Mouse (Mus musculus): ENCODE measurements around the gene Sdsl.

Gene Sdsl

GRCm38 (mm10) chr5:120495064-120495702, 22.6 kb upstream of the Sdsl start:
- no peak for DNase-seq (ENCODE audit: low read depth, low spot score)

GRCm38 (mm10) chr5:120493873-120494395, 21.3 kb upstream of the Sdsl start:
- no peak for DNase-seq (ENCODE audit: low read depth, low spot score)

DNA sequence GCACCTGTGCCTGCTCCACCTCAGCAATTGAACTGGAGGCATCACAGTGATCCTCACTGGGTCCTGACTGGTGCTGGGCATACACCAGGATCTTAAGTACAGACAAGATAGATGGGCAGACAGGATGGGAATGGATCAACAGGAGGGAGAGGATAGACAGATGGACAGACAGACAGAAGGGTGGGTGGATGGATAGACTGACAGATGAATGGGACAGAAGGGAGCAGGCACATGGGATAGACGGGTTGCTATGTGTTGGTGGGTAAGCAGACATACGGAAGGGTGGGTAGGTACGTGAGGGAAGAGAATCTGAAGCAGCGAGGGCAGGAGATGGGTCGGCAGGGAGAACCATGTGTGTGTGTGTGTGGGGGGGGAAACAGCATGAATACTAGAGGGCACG, 20.8 kb upstream of the Sdsl start:
- DNase-seq (ENCODE audit: low read depth, low spot score), result no peak

GRCm38 (mm10) chr5:120492437-120492836, 19.8 kb upstream of the Sdsl start:
- DNase-seq (ENCODE audit: low read depth, low spot score), result no peak

DNA sequence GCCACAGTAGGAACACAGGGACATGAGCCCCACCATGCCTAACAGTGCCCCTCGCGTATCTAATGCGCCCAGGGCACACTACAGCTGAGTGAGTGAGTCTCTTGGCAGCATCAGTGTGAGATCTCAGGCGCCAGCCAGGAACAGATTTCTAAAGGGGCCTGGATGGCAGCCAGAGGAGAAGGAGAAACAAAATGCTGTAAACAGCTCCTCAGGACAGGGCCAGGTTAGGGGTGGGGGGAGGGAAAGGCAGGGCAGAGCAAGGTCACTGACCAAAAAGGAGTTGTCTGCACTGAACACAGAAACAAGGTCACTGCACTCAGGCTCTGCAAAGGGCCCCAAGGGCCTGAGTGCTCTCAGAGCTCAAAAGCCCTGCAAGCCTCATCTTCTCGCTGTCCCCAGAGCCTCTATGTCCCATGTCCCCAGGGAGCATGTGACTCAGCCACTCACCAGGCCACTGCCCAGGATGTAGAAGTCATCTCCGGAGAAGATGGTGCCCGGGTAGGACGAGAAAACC, 18.1 kb upstream of the Sdsl start:
- DNase-seq (ENCODE audit: low read depth, low spot score), result peak; percentile 62

DNA sequence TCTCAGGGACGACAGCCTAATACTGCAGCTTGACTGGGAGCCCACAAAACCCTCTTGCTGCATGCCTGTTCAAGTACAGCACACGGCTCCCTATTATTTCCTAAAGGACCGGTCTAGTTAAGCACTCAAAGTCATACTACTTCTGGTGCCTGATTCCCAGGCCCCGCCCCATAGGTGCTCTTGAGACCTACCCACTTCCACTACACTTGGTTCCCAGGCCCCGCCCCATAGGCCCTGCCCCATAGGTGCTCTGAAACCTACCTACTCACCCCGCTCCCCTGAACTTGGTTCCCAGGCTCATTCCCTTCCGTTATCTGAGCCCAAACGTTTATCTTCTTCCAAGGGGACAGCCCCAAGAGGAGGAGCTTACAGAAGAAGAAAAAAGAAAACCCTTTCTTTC, 15.2 kb upstream of the Sdsl start:
- DNase-seq (ENCODE audit: low read depth, low spot score), result no peak

DNA sequence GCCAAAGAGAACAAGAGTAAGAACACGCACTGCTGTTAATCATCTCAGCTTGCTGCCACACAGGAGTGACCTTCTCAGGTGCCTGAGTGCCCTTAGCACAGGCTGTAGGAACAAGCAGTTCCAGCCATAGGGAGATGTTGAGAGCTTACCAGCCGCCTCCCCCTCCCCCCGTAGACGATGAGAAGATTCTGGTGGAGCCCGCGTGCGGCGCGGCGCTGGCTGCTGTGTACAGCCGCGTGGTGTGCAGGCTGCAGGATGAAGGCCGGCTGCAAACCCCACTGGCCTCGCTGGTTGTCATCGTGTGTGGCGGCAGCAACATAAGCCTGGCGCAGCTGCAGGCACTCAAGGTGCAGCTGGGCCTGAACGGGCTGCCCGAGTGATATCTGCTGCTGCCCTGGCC, 10.8 kb upstream of the Sdsl start:
- no peak for DNase-seq (ENCODE audit: low read depth, low spot score)

DNA sequence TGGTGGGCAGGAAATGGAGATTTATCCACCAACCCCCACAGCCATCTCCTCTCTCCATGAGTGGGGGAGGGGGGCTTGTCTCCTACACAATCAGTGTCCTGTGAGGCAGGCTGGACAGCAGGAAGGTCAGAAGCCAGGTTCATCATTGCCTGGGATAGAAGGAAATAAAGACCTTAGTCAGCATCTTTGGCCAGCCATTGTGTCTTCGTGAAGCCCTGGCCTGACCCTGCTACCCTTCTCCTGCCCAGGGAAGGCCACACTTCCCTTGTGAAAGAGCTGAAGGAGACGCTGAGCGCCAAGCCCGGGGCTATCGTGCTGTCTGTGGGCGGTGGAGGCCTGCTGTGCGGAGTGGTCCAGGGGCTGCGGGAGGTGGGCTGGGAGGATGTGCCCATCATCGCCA, 8.6 kb upstream of the Sdsl start:
- no peak for DNase-seq (ENCODE audit: low read depth, low spot score)

- no peak for DNase-seq (ENCODE audit: low read depth, low spot score)
Measured at GRCm38 (mm10) chr5:120479538-120479937, 6.9 kb upstream of the Sdsl start.

GRCm38 (mm10) chr5:120477993-120478392, 5.4 kb upstream of the Sdsl start:
- no peak for DNase-seq (ENCODE audit: low read depth, low spot score)

DNA sequence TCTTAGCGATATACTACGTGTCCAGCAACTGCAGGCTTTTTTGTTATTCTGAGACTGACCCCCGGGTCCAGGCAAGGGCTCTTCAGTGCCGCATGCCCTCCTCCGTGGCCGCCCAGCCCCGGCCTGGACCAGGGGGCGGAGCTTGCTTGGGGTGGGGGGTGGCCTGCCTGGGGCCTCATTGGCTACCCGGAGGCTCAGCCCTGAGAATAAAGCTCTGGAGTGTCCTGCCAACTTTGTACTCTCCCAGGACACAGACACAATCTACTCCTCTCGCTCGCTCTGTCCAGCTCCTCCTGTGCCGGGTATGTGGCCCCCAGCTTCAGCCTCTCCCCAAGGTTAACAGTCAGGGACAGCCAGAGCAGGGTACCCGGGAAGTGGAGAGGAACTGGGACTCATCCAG, 3.7 kb upstream of the Sdsl start, which contains the start of gene Sds:
Sds (plus strand) TSS at position 231 of the 400 bp plus-strand sequence.
- DNase-seq (ENCODE audit: low read depth, low spot score), result no peak

- DNase-seq (ENCODE audit: low read depth, low spot score), result no peak
Measured at GRCm38 (mm10) chr5:120475861-120476260, 3.3 kb upstream of the Sdsl start.

DNA sequence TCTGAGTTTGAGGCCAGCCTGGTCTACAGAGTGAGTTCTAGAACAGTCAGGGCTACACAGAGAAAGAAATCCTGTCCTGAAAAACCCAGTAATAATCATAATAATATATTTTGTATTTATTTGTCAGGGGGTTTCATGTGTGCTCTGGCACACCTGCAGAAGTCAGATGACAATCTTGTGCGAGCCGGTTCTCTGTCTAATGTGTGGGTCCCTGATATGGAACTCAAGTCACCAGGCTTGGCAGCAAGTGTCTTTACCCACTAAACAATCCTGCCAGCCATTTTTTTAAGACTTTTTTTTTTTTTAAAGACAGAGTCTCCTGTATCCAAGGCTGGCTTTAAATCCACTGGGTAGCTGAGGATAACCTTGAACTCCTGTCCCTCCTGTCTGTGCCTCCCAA, 751 bp upstream of the Sdsl start:
- DNase-seq (ENCODE audit: low read depth, low spot score), result no peak

- DNase-seq (ENCODE audit: low read depth, low spot score), result no peak
Measured at GRCm38 (mm10) chr5:120471538-120471937, 1.1 kb downstream of the Sdsl start.

GRCm38 (mm10) chr5:120468830-120469229, 3.8 kb downstream of the Sdsl start:
- no peak for DNase-seq (ENCODE audit: low read depth, low spot score)

DNA sequence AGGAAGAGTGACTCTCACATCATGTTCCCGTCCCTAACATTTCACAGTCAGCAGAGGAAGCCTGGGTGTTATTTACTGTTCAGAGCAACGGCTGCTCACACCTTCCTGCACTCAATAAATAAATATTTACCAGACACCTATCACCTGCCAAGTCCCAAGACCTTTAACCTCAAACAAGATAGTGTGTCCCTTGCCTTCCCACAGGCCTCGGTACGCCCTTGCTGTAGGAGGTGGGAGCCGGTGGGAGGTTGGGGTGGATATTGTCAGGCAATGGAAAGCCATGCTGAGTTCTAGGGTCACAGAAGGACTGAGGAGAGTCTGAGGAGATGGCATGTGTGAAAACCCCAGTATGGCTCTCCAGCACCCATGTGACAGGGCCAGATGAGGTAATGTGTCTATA, 4.3 kb downstream of the Sdsl start:
- DNase-seq (ENCODE audit: low read depth, low spot score), result no peak

DNA sequence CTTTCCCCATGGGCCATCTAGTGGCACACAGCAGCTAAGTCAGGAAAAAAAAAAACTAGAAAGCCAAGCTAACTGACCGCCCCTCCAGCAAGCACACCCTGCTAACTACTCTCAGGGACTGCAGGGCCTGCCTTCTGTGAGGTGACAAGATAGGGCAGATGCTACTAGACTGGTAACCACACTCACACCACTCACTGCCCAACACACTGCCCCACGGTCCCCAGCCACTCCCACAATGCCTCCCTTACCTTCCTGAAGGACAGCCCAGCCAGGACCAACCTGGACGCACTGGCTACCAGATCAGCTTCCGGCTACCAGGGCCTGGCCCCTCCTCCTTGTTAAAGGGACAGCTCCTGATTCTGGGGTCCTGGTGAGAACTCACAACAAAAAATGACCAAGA, 5.6 kb downstream of the Sdsl start:
- DNase-seq (ENCODE audit: low read depth, low spot score), result no peak

GRCm38 (mm10) chr5:120465860-120466259, 6.8 kb downstream of the Sdsl start:
- DNase-seq (ENCODE audit: low read depth, low spot score), result peak; percentile 14

GRCm38 (mm10) chr5:120465062-120465461, 7.5 kb downstream of the Sdsl start:
- DNase-seq (ENCODE audit: low read depth, low spot score), result no peak

DNA sequence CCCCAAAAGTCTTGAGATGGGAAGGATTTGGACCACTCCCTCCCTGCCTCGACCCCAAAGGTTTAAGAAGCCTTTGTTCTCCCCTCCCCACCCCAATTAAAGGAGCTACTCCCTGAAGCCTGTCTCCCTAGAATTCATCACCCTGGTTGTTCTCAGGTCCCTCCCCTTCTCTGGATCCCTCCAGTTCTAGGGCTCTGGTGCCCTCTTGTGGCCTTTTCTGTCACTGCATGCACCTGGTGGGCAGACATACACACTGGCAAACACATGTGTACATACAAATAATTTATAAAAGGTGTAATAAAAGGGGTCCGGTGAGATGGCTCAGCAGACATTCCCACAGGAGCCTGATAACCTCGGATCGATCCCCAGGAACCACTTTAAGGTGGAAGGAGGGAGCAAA, 8.3 kb downstream of the Sdsl start:
- DNase-seq (ENCODE audit: low read depth, low spot score), result no peak

DNA sequence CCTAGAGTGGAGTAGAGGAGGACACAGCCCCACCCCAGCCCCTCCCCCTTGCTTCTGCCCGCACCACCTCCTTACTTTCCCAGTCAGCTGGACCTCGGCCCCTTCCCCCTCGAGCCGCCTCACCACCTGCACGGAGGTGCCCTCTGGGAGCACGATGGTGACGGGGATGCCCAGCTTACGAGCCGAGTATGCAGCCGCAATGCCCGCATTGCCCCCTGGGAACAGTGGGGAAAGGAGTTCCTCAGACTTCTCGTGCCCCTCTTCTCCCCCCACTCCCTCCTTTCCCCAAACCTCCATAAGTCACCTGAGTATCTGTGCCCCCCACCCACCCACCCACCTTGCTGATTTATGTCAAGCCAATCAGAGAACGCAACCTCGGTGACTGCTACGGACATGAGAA, 10.7 kb downstream of the Sdsl start:
- DNase-seq (ENCODE audit: low read depth, low spot score), result no peak

- no peak for DNase-seq (ENCODE audit: low read depth, low spot score)
Measured at GRCm38 (mm10) chr5:120459133-120459532, 13.5 kb downstream of the Sdsl start.

GRCm38 (mm10) chr5:120457628-120458027, 15.0 kb downstream of the Sdsl start:
- peak; percentile 21 for DNase-seq (ENCODE audit: low read depth, low spot score)
